Mouse (Mus musculus) testis, postnatal 10 days (tissue): ENCODE results near the gene Pias4.
"Not testable (repeated sequence)": the region's sequence is repeated elsewhere in the genome, so short reads cannot be mapped to it uniquely, and the experiment has no call there.

ENCODE experiments used
- DNase-seq: peaks from one replicate; pipeline ENCODE4 v3.0.0; 2021; ENCODE audit warnings: low spot score

Gene Pias4

GRCm38 (mm10) chr10:81190912-81191321 lies 23.2 kb upstream of the Pias4 start:
- DNase-seq: peak; percentile 57

- peak; percentile 75 for DNase-seq
Measured at GRCm38 (mm10) chr10:81190236-81190911, 22.7 kb upstream of the Pias4 start.

- DNase-seq: no peak
Measured at GRCm38 (mm10) chr10:81189821-81190220, 22.1 kb upstream of the Pias4 start.

GRCm38 (mm10) chr10:81187161-81187560 lies 19.4 kb upstream of the Pias4 start:
- no peak for DNase-seq

GRCm38 (mm10) chr10:81184765-81185164 lies 17.0 kb upstream of the Pias4 start:
- DNase-seq: no peak

GRCm38 (mm10) chr10:81183805-81184204 lies 16.1 kb upstream of the Pias4 start, which contains the start of gene 4930442H23Rik:
TSS of gene 4930442H23Rik (minus strand) at chr10:81183849.
- no peak for DNase-seq

- DNase-seq: peak; percentile 94
Measured at GRCm38 (mm10) chr10:81182336-81183333, 14.9 kb upstream of the Pias4 start, which contains the start of gene Dapk3. TSS of gene Dapk3 (plus strand) at chr10:81183005.

- DNase-seq: not testable (repeated sequence)
Measured at GRCm38 (mm10) chr10:81181860-81182259, 14.1 kb upstream of the Pias4 start.

- no peak for DNase-seq
Measured at GRCm38 (mm10) chr10:81180946-81181345, 13.2 kb upstream of the Pias4 start.

GRCm38 (mm10) chr10:81179451-81180342 lies 12.0 kb upstream of the Pias4 start:
- DNase-seq: no peak

GRCm38 (mm10) chr10:81178927-81179326 lies 11.2 kb upstream of the Pias4 start:
- no peak for DNase-seq

- DNase-seq: peak; percentile 73
Measured at GRCm38 (mm10) chr10:81177958-81178712, 10.4 kb upstream of the Pias4 start.

- DNase-seq: peak; percentile 78
Measured at GRCm38 (mm10) chr10:81177491-81177925, 9.8 kb upstream of the Pias4 start.

GRCm38 (mm10) chr10:81176466-81177271 lies 8.9 kb upstream of the Pias4 start, which contains the start of gene Eef2:
TSS of gene Eef2 (plus strand) at chr10:81176631.
- DNase-seq: peak; percentile 100

- DNase-seq: no peak
Measured at GRCm38 (mm10) chr10:81175936-81176465, 8.3 kb upstream of the Pias4 start.

GRCm38 (mm10) chr10:81175345-81175701 lies 7.6 kb upstream of the Pias4 start:
- not testable (repeated sequence) for DNase-seq

GRCm38 (mm10) chr10:81174617-81175344 lies 7.1 kb upstream of the Pias4 start:
- DNase-seq: peak; percentile 95

- peak; percentile 88 for DNase-seq
Measured at GRCm38 (mm10) chr10:81173132-81173531, 5.4 kb upstream of the Pias4 start.

GRCm38 (mm10) chr10:81169411-81169900 lies 1.7 kb upstream of the Pias4 start:
- DNase-seq: not testable (repeated sequence)
